Mouse (Mus musculus) T-helper 2 cell (primary cell): ENCODE results near the gene Ugt1a6b.

Experiments
- in situ Hi-C: fragments of 300-600 bp; cut with MboI, MseI; formaldehyde crosslinking; loops from one replicate; pipeline ENCODE4 v1.15.1; 2025; ENCODE audit warnings: high pct_unique_total_duplicates

The Ugt1a6b gene

GRCm38 (mm10) chr1:88237311-88237710 lies 134.3 kb downstream of the Ugt1a6b start:
- in situ Hi-C loops = no loop called here

- in situ Hi-C loops = no loop called here
These were observed 135.7 kb downstream of the Ugt1a6b start for GRCm38 (mm10) chr1:88238771-88239170.

- in situ Hi-C loops = no loop called here
These were observed 137.0 kb downstream of the Ugt1a6b start for GRCm38 (mm10) chr1:88240072-88240471.

GRCm38 (mm10) chr1:88240579-88240978 lies 137.5 kb downstream of the Ugt1a6b start:
- in situ Hi-C loops = no loop called here

- in situ Hi-C loops = no loop called here
These were observed 140.8 kb downstream of the Ugt1a6b start for GRCm38 (mm10) chr1:88243861-88244260.

- in situ Hi-C loops = no loop called here
These were observed 142.8 kb downstream of the Ugt1a6b start for GRCm38 (mm10) chr1:88245881-88246280.

GRCm38 (mm10) chr1:88246386-88246785 lies 143.3 kb downstream of the Ugt1a6b start:
- in situ Hi-C loops = no loop called here

- in situ Hi-C loops = no loop called here
These were observed 144.6 kb downstream of the Ugt1a6b start for GRCm38 (mm10) chr1:88247660-88248059.

GRCm38 (mm10) chr1:88248658-88249057 lies 145.6 kb downstream of the Ugt1a6b start:
- in situ Hi-C loops = no loop called here

- in situ Hi-C loops = no loop called here
These were observed 146.5 kb downstream of the Ugt1a6b start for GRCm38 (mm10) chr1:88249596-88249995.

- in situ Hi-C loops = no loop called here
These were observed 147.0 kb downstream of the Ugt1a6b start for GRCm38 (mm10) chr1:88250023-88250422.

GRCm38 (mm10) chr1:88253106-88253505 lies 150.1 kb downstream of the Ugt1a6b start:
- in situ Hi-C loops = no loop called here

- in situ Hi-C loops = no loop called here
These were observed 150.5 kb downstream of the Ugt1a6b start for GRCm38 (mm10) chr1:88253540-88253939.

- in situ Hi-C loops = no loop called here
These were observed 151.9 kb downstream of the Ugt1a6b start for GRCm38 (mm10) chr1:88254793-88255465.

GRCm38 (mm10) chr1:88255466-88255857 lies 152.4 kb downstream of the Ugt1a6b start:
- in situ Hi-C loops = no loop called here

GRCm38 (mm10) chr1:88255989-88256754 lies 153.1 kb downstream of the Ugt1a6b start:
- in situ Hi-C loops = no loop called here

GRCm38 (mm10) chr1:88256886-88257663 lies 154.0 kb downstream of the Ugt1a6b start:
- in situ Hi-C loops = no loop called here

GRCm38 (mm10) chr1:88257681-88258080 lies 154.6 kb downstream of the Ugt1a6b start:
- in situ Hi-C loops = no loop called here

- in situ Hi-C loops = no loop called here
These were observed 155.3 kb downstream of the Ugt1a6b start for GRCm38 (mm10) chr1:88258361-88258760.

GRCm38 (mm10) chr1:88258881-88259642 lies 156.0 kb downstream of the Ugt1a6b start:
- in situ Hi-C loops = no loop called here

GRCm38 (mm10) chr1:88259643-88260024 lies 156.6 kb downstream of the Ugt1a6b start:
- in situ Hi-C loops = loop anchor here (10.0 kb wide), 1 partner anchor 705 kb away; no protein-coding TSS in a partner anchor
